Mouse (Mus musculus) limb, embryonic 13.5 days (tissue): Measurements from ENCODE around the gene Cdk8. TPM values are rescaled to one million over a fixed set of nuclear protein-coding genes. Genes with fewer than 3 reads are reported as not detected.

Experiments used
- ATAC-seq: fragments of 200-750 bp; cut with Nextera tagmentation; 2 replicates; pipeline ENCODE4 v1.8.0; 2017; ENCODE audit warnings: low read depth, moderate number of reproducible peaks, moderate TSS enrichment; ENCODE audit not compliant: low FRiP score
- H3K27ac ChIP-seq: fragments of 300-500 bp; sonication (generic); 2 replicates; pipeline ENCODE4 v1.5.1; 2015; ENCODE audit warnings: inconsistent platforms, mild to moderate bottlenecking, moderate library complexity
- H3K27me3 ChIP-seq: fragments of 300-500 bp; sonication (generic); 2 replicates; pipeline ENCODE4 v1.6.1; 2015; ENCODE audit warnings: mild to moderate bottlenecking, inconsistent platforms
- H3K36me3 ChIP-seq: fragments of 300-500 bp; sonication (generic); 2 replicates; pipeline ENCODE4 v1.6.1; 2015; ENCODE audit warnings: inconsistent platforms, mild to moderate bottlenecking, moderate library complexity
- H3K4me1 ChIP-seq: fragments of 300-500 bp; sonication (generic); 2 replicates; pipeline ENCODE4 v1.6.1; 2015; ENCODE audit warnings: inconsistent platforms
- H3K4me2 ChIP-seq: fragments of 300-500 bp; sonication (generic); replicated peaks from 2 replicates; pipeline ENCODE4 v1.6.1; 2015; ENCODE audit warnings: inconsistent platforms, mild to moderate bottlenecking, moderate library complexity
- H3K4me3 ChIP-seq: fragments of 300-500 bp; sonication (generic); 2 replicates; pipeline ENCODE4 v1.5.1; 2015; ENCODE audit warnings: moderate library complexity, mild to moderate bottlenecking, inconsistent platforms
- H3K9ac ChIP-seq: fragments of 300-500 bp; sonication (generic); 2 replicates; pipeline ENCODE4 v1.6.1; 2015; ENCODE audit warnings: mild to moderate bottlenecking, inconsistent platforms
- H3K9me3 ChIP-seq: fragments of 300-500 bp; sonication (generic); 2 replicates; pipeline ENCODE4 v1.6.1; 2016; ENCODE audit warnings: inconsistent platforms
- WGBS: fragments of 180-500 bp; shearing (Covaris S2); methylation state at CpG from one replicate; pipeline ENCODE4 v1.1.7; 2015; 5-methylcytosine and 5-hydroxymethylcytosine counted together
- polyA plus RNA-seq: library from polyadenylated mRNA; unstranded; fragments of >200 nt; fragmentation: Nextera tagmentation; extraction: Ambion mirVana; gene quantifications from 2 replicates; pipeline ENCODE4 v1.2.1, GENCODE M21; 2015

Cdk8 gene
- polyA plus RNA-seq, 1 experiment from 2014 or later: 21.0 TPM

- WGBS: 85% methylated on average over 13 of the region's 13 CpGs
- ATAC-seq: no peak
- Histone ChIP-seq H3K4me3 (no peak overlapping the region), H3K36me3 (peaks cover 67% of the 10 kb centered on the region), H3K9me3 (no peaks in the 10 kb centered on the region), H3K27ac (no peak overlapping the region), H3K27me3 (no peaks in the 10 kb centered on the region), H3K4me1 (no peaks in the 10 kb centered on the region), H3K9ac (no peak overlapping the region), H3K4me2 (no peak overlapping the region)
Observed at GRCm38 (mm10) chr5:146288048-146288501, 57.0 kb downstream of the Cdk8 start.

- H3K9ac ChIP-seq: no peak overlapping the region
- no peak for ATAC-seq
- no peaks in the 10 kb centered on the region for H3K27me3 ChIP-seq
- H3K36me3 ChIP-seq: peaks cover 69% of the 10 kb centered on the region
- WGBS: 61% methylated on average over 7 of the region's 7 CpGs
- no peaks in the 10 kb centered on the region for H3K4me1 ChIP-seq
- H3K4me3 ChIP-seq: no peak overlapping the region
- H3K4me2 ChIP-seq: no peak overlapping the region
- no peaks in the 10 kb centered on the region for H3K9me3 ChIP-seq
- peak overlapping the region; percentile 15; the same call in 1 of the 2 replicates for H3K27ac ChIP-seq
Observed at GRCm38 (mm10) chr5:146289921-146290320, 58.9 kb downstream of the Cdk8 start.

- peaks cover 65% of the 10 kb centered on the region for H3K36me3 ChIP-seq
- H3K9ac ChIP-seq: no peak overlapping the region
- H3K4me2 ChIP-seq: no peak overlapping the region
- no peaks in the 10 kb centered on the region for H3K4me1 ChIP-seq
- H3K27me3 ChIP-seq: no peaks in the 10 kb centered on the region
- 79% methylated on average over 5 of the region's 5 CpGs for WGBS
- no peak for ATAC-seq
- no peaks in the 10 kb centered on the region for H3K9me3 ChIP-seq
- H3K4me3 ChIP-seq: no peak overlapping the region
- no peak overlapping the region for H3K27ac ChIP-seq
Observed at GRCm38 (mm10) chr5:146290446-146290845, 59.4 kb downstream of the Cdk8 start.

- WGBS: 89% methylated on average over 5 of the region's 5 CpGs
- H3K27me3 ChIP-seq: no peaks in the 10 kb centered on the region
- no peak overlapping the region for H3K4me2 ChIP-seq
- H3K4me1 ChIP-seq: no peaks in the 10 kb centered on the region
- no peak overlapping the region for H3K9ac ChIP-seq
- H3K4me3 ChIP-seq: no peak overlapping the region
- no peak for ATAC-seq
- H3K27ac ChIP-seq: no peak overlapping the region
- no peaks in the 10 kb centered on the region for H3K9me3 ChIP-seq
- peaks cover 69% of the 10 kb centered on the region for H3K36me3 ChIP-seq
Observed at GRCm38 (mm10) chr5:146291560-146291959, 60.5 kb downstream of the Cdk8 start.

- H3K27me3 ChIP-seq: no peaks in the 10 kb centered on the region
- peaks cover 66% of the 10 kb centered on the region for H3K36me3 ChIP-seq
- no peaks in the 10 kb centered on the region for H3K4me1 ChIP-seq
- H3K4me2 ChIP-seq: no peak overlapping the region
- H3K9me3 ChIP-seq: no peaks in the 10 kb centered on the region
- 88% methylated on average over 5 of the region's 5 CpGs for WGBS
- no peak overlapping the region for H3K4me3 ChIP-seq
- H3K9ac ChIP-seq: no peak overlapping the region
- no peak for ATAC-seq
- H3K27ac ChIP-seq: no peak overlapping the region
Observed at GRCm38 (mm10) chr5:146292896-146293680, 62.1 kb downstream of the Cdk8 start.

GRCm38 (mm10) chr5:146293919-146294700, 63.1 kb downstream of the Cdk8 start:
- WGBS: 91% methylated on average over 11 of the region's 11 CpGs
- Histone ChIP-seq H3K36me3 (peaks cover 72% of the 10 kb centered on the region), H3K4me1 (no peaks in the 10 kb centered on the region)

GRCm38 (mm10) chr5:146294834-146295233, 63.8 kb downstream of the Cdk8 start:
- Histone ChIP-seq H3K4me3 (no peak overlapping the region), H3K27me3 (no peaks in the 10 kb centered on the region), H3K27ac (no peak overlapping the region), H3K36me3 (peaks cover 72% of the 10 kb centered on the region), H3K4me1 (no peaks in the 10 kb centered on the region), H3K4me2 (no peak overlapping the region), H3K9ac (no peak overlapping the region), H3K9me3 (no peaks in the 10 kb centered on the region)
- ATAC-seq: no peak
- WGBS: 95% methylated on average over 5 of the region's 5 CpGs

More at GRCm38 (mm10) chr5:146293919-146294700, 63.1 kb downstream of the Cdk8 start:
- no peaks in the 10 kb centered on the region for H3K9me3 ChIP-seq
- H3K4me3 ChIP-seq: no peak overlapping the region
- H3K27ac ChIP-seq: no peak overlapping the region
- H3K27me3 ChIP-seq: no peaks in the 10 kb centered on the region
- no peak for ATAC-seq
- H3K9ac ChIP-seq: no peak overlapping the region
- no peak overlapping the region for H3K4me2 ChIP-seq

GRCm38 (mm10) chr5:146298807-146299519, 67.9 kb downstream of the Cdk8 start:
- no peak overlapping the region for H3K4me2 ChIP-seq
- H3K36me3 ChIP-seq: peaks cover 78% of the 10 kb centered on the region
- H3K27me3 ChIP-seq: no peaks in the 10 kb centered on the region
- no peak overlapping the region for H3K27ac ChIP-seq
- no peaks in the 10 kb centered on the region for H3K4me1 ChIP-seq
- no peak overlapping the region for H3K9ac ChIP-seq
- WGBS: 90% methylated on average over 13 of the region's 13 CpGs
- no peaks in the 10 kb centered on the region for H3K9me3 ChIP-seq
- no peak for ATAC-seq
- H3K4me3 ChIP-seq: no peak overlapping the region

GRCm38 (mm10) chr5:146299520-146299870, 68.5 kb downstream of the Cdk8 start:
- ATAC-seq: no peak
- no peaks in the 10 kb centered on the region for H3K27me3 ChIP-seq
- WGBS: 84% methylated on average over 8 of the region's 8 CpGs
- no peak overlapping the region for H3K9ac ChIP-seq
- no peaks in the 10 kb centered on the region for H3K4me1 ChIP-seq
- H3K4me3 ChIP-seq: no peak overlapping the region
- peaks cover 74% of the 10 kb centered on the region for H3K36me3 ChIP-seq
- no peak overlapping the region for H3K4me2 ChIP-seq
- H3K27ac ChIP-seq: no peak overlapping the region
- no peaks in the 10 kb centered on the region for H3K9me3 ChIP-seq

GRCm38 (mm10) chr5:146303470-146303869, 72.4 kb downstream of the Cdk8 start:
- H3K27me3 ChIP-seq: no peaks in the 10 kb centered on the region
- H3K4me3 ChIP-seq: no peak overlapping the region
- WGBS: 92% methylated on average over 5 of the region's 5 CpGs
- ATAC-seq: no peak
- no peaks in the 10 kb centered on the region for H3K4me1 ChIP-seq
- H3K9ac ChIP-seq: no peak overlapping the region
- H3K27ac ChIP-seq: no peak overlapping the region
- no peaks in the 10 kb centered on the region; the same call in 1 of the 2 replicates for H3K9me3 ChIP-seq
- no peak overlapping the region for H3K4me2 ChIP-seq
- H3K36me3 ChIP-seq: peaks cover 64% of the 10 kb centered on the region

- no peaks in the 10 kb centered on the region for H3K27me3 ChIP-seq
- H3K4me1 ChIP-seq: no peaks in the 10 kb centered on the region
- H3K27ac ChIP-seq: no peak overlapping the region
- H3K9ac ChIP-seq: no peak overlapping the region
- no peak for ATAC-seq
- WGBS: 88% methylated on average over 8 of the region's 8 CpGs
- peaks cover 42% of the 10 kb centered on the region for H3K36me3 ChIP-seq
- H3K4me2 ChIP-seq: no peak overlapping the region
- no peaks in the 10 kb centered on the region; the same call in 1 of the 2 replicates for H3K9me3 ChIP-seq
- no peak overlapping the region for H3K4me3 ChIP-seq
Observed at GRCm38 (mm10) chr5:146307046-146307743, 76.2 kb downstream of the Cdk8 start.
